Comparison of ENCODE assay signal across 1 mouse cellular context in genomic region chr1:171425126-171425525, GRCm38 (mm10).
TF ChIP-seq lines count a peak whose summit lies in the region.

No protein-coding gene starts in this region.

TF ChIP-seq in MEL, 35 proteins besides CTCF, POLR2A, EP300 and RAD21:
- TF ChIP-seq RCOR1 (IDR thresholded peaks at IDR 0.05; ENCODE audit: low read depth, low read length): peak; percentile 50; the same call in 1 of the 2 replicates
- no peak for TF ChIP-seq POLR2AphosphoS5 (IDR thresholded peaks at IDR 0.05; ENCODE audit: borderline replicate concordance, low read depth, low read length)
- no peak for TF ChIP-seq TAL1 (IDR thresholded peaks at IDR 0.05; ENCODE audit: low read length)
- TF ChIP-seq GATA1 (IDR thresholded peaks at IDR 0.05; ENCODE audit: low read depth, low read length): peak; percentile 47
- no peak for TF ChIP-seq ZMIZ1 (IDR thresholded peaks at IDR 0.05; ENCODE audit: low read depth, low read length)
